Mouse (Mus musculus) heart, postnatal 25 days (tissue): ENCODE results near the gene Prdm2. TPM values are rescaled to one million over a fixed set of nuclear protein-coding genes. Genes with fewer than 3 reads are reported as not detected.
A peak's percentile ranks its signal among the peaks of the same experiment; 100 is the strongest.

Experiments
- DNase-seq: peaks from one replicate; pipeline ENCODE4 v3.0.0; 2022; ENCODE audit warnings: low spot score
- intact Hi-C: fragments of 180-260 bp; cut with DNase I; formaldehyde crosslinking; loops from one replicate; pipeline ENCODE4 v1.15.1; 2025
- total RNA-seq, 2 experiments: library from RNA; stranded (reverse); gene quantifications; 2 replicates each; pipeline ENCODE4 v1.2.3; 2021

Gene Prdm2
- total RNA-seq, 2 experiments from 2014 or later = 19.7 to 20.9 TPM

DNA sequence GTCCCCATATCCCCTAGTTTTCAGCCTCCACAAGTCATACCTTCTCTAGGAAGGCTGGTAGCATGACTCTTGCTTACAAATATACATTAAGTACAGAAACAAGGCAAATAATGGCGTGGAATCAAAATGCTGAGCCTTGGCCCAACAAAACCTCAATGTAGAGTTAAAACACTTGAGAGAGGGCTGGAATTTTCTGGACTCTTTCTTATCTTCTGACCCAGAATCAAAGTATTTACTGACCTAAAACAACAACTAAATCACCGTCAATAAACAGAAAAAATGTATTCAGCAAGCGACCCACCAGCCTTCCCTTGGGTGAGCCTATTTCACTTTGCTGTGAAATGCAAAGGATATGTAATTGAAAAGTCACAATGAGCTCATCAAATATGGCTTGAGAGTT lies 52.0 kb downstream of the Prdm2 start:
- no peak for DNase-seq
- intact Hi-C loops = no loop called here

DNA sequence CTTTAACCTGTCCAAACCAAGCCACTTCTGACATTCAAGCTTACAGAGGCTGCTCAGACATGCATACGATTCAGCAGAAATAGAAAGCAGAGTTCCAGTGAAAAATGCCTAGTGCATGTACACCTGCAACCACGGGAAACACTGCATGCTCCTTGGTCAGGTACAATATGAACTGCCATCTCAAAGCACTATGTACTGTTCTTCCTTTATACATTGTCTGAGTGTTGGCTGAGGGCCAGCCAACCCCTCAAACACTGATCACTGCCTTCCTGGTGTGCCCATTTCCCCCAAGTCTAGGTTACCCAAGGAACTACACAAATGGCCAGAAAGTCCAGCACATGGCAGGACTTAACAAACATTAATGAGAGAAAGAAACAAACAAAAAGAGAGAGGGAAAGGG lies 53.5 kb downstream of the Prdm2 start:
- intact Hi-C loops = no loop called here
- DNase-seq = no peak

DNA sequence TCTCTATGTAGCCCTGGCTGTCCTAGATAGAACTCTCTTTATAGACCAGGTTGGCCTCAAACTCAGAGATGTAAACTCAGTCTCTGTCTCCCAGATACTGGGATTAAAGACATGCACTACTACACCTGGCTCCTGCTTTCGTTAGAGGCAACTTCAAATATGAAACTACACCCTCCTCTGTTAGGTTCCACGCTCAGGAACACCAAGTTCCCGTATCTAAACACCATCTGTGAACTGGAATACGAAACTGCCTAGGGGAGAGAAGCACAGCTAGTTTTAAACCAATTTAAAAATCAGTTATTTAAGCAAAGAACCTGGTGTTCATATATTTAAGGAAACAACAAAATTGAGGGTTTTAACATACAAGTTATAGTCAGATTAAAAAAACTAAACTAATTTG lies 56.9 kb downstream of the Prdm2 start:
- no peak for DNase-seq
- intact Hi-C loops = no loop called here

DNA sequence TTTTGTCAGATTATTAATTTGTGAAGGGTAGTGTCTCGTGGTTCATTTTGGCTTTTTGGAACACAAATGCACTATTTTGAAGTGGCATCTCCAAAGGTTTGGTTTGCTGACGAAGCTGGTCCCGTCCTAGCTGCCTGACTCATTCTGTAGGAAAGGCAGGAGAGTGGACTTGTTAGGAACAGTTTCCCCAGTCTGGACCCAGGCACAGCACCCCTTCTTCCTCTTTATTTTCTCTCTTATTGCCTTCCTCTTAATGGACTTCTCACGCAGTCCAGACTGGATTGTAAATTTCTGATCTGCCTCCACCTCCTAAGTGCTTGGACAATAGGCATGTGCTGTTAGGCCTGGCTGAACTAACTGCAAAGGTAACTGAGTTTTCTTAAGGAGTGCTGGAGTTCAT lies 57.8 kb downstream of the Prdm2 start:
- no peak for DNase-seq

DNA sequence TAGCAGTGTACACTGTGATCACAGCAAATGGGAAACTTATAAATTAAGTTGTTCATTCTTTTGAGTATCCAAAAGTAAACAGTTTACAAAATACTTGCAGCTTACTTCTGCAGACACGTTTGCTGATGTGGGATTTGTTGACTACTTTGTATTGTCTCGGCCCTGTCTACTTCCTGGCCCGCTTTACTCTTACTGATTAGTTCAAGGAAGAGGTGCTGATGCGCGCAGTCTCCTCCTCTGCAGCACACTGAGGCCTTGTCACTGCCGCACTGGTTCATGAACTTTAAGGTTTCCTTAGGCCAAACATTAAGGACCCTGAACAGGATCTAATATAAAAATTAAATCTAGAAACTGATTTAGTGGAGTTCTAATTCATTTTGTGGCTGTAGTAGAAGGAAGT lies 58.2 kb downstream of the Prdm2 start:
- intact Hi-C loops = no loop called here
- no peak for DNase-seq

More for the DNA sequence above, 57.8 kb downstream of the Prdm2 start:
- intact Hi-C loops = no loop called here

DNA sequence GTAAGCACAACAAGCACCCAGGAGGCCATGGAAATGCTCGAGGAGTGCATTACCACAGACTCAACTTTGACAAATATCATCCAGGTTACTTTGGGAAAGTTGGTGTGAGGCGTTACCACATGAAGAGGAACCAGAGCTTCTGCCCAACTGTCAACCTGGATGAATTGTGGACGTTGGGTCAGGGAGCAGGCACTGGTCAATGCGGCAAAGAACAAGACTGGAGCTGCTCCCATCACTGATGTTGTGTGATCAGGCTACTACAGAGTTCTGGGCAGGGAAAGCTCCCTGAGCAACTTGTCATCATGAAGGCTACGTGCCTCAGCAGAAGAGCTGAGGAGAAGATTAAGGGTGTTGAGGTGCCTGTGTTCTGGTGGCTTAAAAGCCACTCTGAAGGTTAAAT lies 60.2 kb downstream of the Prdm2 start:
- DNase-seq = no peak

DNA sequence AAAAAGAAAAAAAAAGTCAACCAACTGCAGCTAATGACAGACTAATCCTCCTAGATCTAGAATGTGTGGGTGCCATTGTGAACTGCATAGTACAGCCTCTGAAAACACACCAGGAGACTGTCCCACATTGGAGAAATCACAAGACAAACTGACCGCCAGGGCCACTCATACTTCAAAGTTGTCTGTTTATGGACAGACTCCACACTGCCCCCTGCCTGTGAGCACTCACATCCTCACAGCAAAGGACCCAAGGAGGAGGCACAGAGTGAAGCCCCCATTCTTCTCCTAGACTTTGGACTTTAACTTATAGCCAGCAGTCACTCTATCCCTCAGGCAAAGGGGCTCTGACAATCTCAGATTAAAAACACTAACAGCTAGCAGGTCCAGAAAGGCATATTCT lies 61.5 kb downstream of the Prdm2 start:
- intact Hi-C loops = loop anchor here (2.0 kb wide), 1 partner anchor 38 kb away; no protein-coding TSS in a partner anchor
- DNase-seq = no peak

More for the DNA sequence above, 60.2 kb downstream of the Prdm2 start:
- intact Hi-C loops = no loop called here

DNA sequence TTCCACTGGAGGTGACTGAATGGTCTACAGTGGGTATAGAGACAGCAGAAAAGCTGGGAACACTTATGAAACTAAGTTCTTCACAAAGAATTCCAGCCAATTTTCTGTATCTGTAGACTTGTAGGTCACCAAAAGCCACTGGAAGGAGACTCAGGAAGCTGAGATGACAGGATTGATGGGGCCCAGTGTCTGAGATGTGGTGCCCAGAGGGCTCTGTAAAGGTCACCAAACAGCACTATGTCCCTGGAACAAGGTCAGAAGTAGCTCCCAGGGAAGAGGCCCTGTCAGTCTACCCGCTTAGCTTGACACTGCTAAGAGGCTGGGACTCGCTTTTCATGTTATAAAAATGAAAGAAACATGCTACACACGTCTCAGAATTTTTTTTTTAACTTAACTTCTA lies 65.1 kb downstream of the Prdm2 start:
- intact Hi-C loops = no loop called here

DNA sequence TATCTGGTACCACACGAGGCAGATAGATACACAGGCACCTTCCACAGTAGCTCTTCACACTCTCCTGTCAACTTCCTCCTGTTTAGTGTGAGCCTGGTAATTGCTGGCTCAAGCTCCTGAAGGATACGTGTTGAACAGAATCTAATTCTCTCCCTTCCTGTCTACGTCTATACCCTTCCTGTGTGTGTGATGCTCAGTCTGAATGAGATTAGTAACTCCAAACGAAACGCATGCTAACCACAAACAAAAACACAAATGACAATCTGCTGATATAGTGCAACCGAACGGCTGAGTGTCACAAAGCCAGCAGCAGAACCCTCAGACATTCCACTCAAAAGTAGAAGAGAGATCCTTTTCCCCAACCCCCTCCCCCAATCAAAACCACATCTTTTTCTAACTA lies 69.2 kb downstream of the Prdm2 start:
- intact Hi-C loops = no loop called here
- DNase-seq = no peak

More for the DNA sequence above, 65.1 kb downstream of the Prdm2 start:
- no peak for DNase-seq

DNA sequence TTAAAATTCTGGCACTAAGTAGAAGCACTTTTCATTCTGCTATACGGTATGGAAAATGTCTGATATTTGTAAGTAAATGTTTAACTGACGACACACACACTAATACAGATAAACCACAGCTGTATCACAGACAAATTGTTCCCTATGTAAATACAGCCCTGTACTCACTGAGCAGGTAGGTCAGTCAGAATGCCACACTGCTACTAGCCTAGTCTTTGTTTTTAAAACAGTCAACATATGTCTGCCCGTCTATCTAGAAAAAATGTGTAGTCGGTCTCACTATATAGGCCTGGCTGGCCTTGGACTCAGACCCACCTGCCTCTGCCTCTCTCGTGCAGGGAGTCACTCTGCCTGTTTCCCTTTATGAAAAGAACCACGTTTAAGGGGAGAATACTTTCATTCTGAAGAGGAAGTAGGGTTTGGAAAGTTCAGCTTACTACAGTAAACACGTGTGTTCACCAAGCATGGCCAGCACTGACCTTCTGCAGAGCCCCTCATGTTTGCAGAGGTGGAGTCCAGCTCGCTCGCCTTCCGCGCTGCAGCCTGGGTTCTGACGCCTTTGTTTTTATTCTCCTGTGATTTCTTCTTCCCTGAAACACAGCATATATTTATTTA lies 71.0 kb downstream of the Prdm2 start:
- DNase-seq = no peak
- intact Hi-C loops = no loop called here

DNA sequence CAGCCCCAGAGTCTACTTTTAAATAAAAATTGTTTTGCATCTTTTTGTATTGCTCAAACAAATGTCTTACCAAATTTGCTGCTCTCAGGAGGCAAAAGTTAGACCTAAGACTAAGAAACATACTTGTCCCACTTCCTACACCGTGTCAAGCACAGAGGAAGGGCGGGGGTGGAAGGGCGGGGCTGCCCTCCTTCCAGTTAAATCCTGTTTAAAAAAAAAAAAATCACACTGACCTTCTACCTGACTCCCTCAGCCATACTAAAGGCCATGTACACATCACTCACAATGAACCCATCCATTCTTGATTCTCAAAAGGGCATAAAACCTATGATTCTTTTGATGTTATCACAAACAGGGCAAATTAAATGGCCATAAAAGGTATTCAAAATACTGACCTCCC lies 71.9 kb downstream of the Prdm2 start:
- intact Hi-C loops = no loop called here
- no peak for DNase-seq

DNA sequence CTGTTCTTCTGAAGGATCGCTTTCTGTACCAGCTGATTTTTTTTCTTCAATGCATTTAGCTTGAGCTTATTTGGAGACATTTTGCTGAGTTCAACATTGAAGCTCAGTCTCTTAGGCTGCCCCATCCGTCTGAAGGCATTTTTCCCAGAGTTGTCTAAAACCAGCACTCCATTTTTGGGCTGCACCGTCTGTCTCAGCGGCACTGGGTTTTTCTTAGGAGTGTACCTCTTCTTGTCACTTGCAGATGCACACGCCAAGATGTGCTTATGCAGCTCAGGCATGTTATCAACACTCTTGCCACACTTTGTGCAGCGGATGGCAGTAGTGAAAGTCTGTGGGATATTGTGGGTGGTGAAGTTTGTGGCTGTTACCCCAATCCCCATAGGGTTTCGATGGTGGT lies 80.4 kb downstream of the Prdm2 start:
- intact Hi-C loops = no loop called here
- DNase-seq = no peak

DNA sequence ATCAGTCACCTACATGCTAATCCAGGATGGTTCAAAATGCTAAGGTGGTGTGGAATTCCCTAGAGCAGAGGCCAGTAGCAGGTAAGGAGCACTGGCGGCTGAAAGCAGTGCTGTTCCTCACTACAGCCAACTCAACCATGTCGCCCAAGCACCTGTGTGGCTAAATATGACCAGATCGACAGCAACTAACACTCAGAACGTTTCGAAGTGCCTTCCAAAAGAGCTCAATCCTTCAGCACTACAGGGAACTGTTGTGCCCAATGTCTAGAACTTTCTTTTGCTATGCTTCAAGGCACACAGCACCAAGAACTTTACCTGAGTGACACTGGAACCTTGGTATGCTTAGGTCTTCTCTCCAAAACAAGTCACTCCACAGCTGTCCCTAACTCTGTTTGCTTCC lies 82.4 kb downstream of the Prdm2 start:
- no peak for DNase-seq
- intact Hi-C loops = no loop called here

DNA sequence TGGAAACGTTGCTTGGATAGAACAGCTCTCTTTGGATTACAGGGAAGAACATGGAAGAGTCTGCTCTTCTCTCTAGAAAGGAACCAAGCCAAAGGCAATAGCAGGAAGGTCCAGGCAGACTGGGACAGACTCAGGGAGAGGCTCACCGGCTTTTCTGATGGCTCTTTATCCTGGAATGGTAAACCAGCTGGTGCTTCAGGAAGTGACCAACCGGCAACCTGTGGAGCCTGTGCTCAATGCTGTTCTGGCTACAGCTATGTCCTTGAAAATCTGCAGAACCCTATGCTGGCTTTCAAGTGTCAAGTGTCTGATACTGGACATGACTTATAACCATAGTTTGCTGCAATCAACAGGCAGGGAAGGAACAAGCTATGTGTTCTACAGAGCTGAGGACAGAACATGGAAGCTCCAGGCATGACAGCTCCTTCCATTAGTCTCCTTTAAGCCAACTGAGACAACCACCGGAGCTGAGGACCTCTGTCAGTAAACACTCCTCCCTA lies 83.5 kb downstream of the Prdm2 start:
- intact Hi-C loops = no loop called here
- DNase-seq = no peak

DNA sequence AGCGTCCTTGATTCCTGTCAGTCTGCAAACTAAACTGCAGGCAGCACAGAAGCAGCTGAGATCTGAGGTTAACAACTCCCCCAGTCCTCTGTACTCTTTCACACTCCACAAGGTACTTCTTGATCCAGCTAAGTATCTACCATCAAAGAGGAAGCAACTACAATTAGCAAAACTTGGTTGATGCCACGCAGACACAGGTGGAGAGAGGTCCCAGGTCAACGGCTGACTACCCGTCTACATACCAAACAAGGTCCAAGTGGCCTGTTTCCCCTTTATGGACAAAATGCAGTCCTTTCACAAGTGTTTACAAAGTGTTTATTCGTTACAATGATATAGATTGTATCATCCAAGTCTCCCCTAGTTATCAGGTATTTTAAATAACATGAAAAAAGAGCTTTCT lies 85.6 kb downstream of the Prdm2 start:
- intact Hi-C loops = no loop called here
- DNase-seq = no peak

DNA sequence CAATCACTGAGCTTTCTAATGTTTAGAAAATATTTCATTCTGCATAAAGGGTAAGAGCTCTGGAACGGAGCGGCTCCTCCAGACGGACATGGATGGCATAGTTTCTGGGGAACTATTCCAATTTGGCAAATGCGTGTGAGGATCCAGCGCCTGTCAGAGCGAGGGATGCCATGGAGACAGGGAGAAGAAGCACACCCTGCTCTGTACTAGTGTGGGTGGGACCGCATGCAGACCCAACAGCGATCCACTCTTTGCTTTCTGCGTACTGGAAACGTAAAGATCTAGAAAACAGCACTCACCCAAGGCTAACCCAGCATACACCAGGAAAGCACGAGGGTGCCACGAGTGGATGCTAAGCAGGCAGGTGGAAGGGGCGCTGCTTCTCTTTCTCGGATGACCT lies 86.3 kb downstream of the Prdm2 start:
- no peak for DNase-seq
- intact Hi-C loops = no loop called here

DNA sequence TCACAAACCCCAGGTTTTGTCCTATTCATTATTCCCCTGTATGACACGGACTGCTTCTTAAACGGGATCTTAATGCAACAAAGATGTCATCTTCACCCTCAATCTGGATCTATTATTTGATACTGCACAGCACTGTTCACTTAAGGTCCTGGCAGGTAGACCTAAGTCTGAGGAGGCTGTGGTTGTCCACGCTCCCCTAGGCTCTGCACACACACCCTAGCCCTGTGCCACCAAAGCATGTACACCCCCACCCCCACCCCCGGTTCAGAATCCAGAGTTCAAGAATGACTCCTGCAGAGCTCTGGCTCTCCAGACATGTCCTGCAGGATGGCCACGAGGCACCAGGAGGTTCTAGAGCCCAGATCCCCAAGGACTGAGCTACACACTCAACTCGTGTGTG lies 87.5 kb downstream of the Prdm2 start:
- no peak for DNase-seq

DNA sequence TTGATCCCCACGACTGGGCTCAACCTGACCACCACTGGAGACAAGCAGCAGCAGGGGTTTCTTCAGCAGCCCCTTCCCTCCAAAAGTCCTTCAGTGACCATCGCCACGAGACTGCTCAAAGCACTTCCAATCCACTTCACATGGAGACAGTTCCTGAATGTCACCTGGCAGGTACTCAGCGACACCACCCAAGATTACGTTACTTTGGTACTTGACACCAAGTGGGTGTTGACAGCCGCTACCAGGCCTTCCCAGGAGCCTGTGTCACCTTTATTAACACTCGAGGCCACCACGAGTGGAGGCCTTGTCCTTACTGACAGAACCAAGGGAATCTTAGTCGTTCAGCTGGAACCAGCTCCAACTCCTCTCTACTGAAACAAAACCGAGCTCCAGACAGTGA lies 89.8 kb downstream of the Prdm2 start:
- no peak for DNase-seq
- intact Hi-C loops = no loop called here

More for the DNA sequence above, 87.5 kb downstream of the Prdm2 start:
- intact Hi-C loops = no loop called here

DNA sequence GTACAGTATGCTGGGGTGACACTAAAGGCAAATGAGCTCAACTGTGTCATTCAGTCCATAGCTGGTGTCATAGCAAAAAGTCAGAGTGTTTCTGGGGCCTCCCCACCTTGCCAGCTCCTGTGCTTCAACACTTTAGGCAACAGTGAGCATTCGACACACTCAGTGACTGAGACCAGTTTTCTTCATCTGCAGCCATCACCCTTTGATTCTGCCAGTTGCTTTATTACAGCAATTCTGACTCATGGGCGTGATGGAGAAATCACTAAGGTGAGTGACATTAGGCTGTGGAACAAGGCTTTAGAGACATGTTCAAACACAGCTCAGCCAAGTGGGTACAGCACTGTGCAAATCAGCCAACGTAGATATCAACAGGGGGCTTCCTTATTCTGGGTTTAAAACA lies 91.6 kb downstream of the Prdm2 start:
- DNase-seq = no peak
- intact Hi-C loops = no loop called here

DNA sequence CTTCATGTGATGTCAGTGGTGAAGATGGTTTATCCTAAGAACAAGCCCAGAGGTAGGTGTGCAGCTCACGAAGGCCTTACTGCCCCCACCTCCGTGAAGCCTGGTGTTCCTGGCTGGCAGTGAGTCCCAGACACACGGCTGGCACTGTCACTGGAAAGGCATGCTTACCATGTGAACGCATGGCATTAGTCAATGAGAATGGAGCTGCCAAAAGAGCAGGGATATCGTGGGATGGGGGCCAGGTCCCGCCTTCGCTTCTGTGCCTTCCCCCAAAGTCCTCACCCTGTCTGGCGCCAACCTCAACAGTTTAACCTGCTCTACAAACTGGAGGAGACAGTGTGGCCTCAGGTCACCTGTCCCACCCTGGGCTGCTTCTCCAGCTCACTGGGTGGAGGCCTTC lies 92.8 kb downstream of the Prdm2 start:
- intact Hi-C loops = no loop called here
- DNase-seq = no peak

DNA sequence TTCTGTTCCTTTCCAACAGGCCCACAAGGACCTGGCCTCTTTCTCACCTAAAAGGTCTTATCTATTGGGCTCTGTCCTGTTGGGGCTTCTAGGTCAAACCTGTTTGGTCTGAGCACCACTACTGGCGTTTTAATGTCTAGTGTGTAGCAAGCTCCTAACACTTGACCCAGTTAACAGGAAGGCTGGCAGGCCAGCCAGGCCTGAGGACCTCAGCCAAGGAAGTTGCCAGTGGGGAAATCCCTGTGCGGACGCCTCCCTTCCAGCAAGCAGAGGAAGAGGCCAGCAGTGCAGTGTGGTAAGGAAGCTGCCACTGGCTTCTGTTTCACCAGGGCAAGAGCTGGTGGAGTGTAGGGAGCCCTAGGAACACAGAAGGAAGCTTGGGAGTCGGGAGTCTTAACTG lies 94.0 kb downstream of the Prdm2 start:
- intact Hi-C loops = no loop called here
- DNase-seq = peak; percentile 59

DNA sequence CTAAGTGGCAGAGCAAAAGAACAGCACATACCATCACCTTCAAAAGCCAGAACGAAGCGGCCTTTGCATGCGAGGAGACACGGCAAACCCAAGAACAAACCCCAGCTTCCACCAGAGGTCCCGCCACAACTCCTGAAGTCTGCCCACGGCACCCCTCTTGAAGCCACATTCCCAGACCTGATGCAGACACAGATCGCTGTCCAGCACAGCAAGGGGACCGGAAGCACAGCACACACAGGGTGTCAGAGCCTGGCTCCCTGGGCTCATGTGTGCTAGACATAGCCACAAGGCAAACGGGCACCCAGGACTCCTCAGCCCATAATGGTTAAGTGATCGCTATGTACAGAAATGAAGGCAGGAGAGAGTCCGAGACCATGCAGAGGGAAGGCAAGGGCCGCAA lies 96.9 kb downstream of the Prdm2 start:
- no peak for DNase-seq
- intact Hi-C loops = no loop called here
